Mouse (Mus musculus) bone marrow macrophage, adult 2 months (primary cell): ENCODE measurements around the gene Pnldc1.

Experiments
- CTCF ChIP-seq: IDR thresholded peaks from 2 replicates; pipeline ENCODE4 v1.5.1; 2012; ENCODE audit warnings: low read depth, mild to moderate bottlenecking, low read length, moderate library complexity
- POLR2A ChIP-seq: IDR thresholded peaks from 2 replicates; pipeline ENCODE4 v1.6.1; 2012; ENCODE audit warnings: mild to moderate bottlenecking, low read depth, low read length, borderline replicate concordance

GRCm38 (mm10) chr17:12942459-12943162 lies 32.6 kb upstream of the Pnldc1 start:
- TF ChIP-seq POLR2A (no peak), CTCF (no peak)
